Mouse (Mus musculus): Measurements from ENCODE around the gene Rab1b. TPM values are rescaled to one million over a fixed set of nuclear protein-coding genes. Genes with fewer than 3 reads are reported as not detected.

Gene Rab1b
- total and polyA plus RNA-seq, 3 experiments = 47.6 to 195 (median 90.4) TPM

GRCm38 (mm10) chr19:5053909-5054308 is 53.0 kb downstream of the Rab1b start:
- Histone ChIP-seq H3K27me3 (ENCODE audit: insufficient read depth, low read length) (peaks cover 20% of the 10 kb centered on the region), H3K4me1 (ENCODE audit: insufficient read depth, low read depth, low read length) (peaks cover 22% of the 10 kb centered on the region), H3K4me3 (ENCODE audit: low read depth, low read length) (no peak overlapping the region), H3K36me3 (replicated peaks) (peaks cover 36% of the 10 kb centered on the region), H3K9me3 (replicated peaks) (no peaks in the 10 kb centered on the region)
- TF ChIP-seq GATA1 (IDR thresholded peaks at IDR 0.05; ENCODE audit: borderline replicate concordance, low read length) = no peak
- peak; percentile 97 for TF ChIP-seq CTCF (IDR thresholded peaks at IDR 0.05; ENCODE audit: low read depth, low read length)
- TF ChIP-seq POLR2AphosphoS5 (IDR thresholded peaks at IDR 0.05; ENCODE audit: insufficient replicate concordance, low read depth, low read length) = no peak
- TF ChIP-seq TAL1 (conservative IDR thresholded peaks at IDR 0.05; ENCODE audit: low read depth, low read length) = no peak
- no peak for TF ChIP-seq GATA2 (IDR thresholded peaks at IDR 0.05; ENCODE audit: borderline replicate concordance, low read depth, low read length)
- peak; percentile 70 for DNase-seq (ENCODE audit: low spot score)
- ATAC-seq (ENCODE audit: extremely low read depth, insufficient number of reproducible peaks, low FRiP score, poor library complexity, severe bottlenecking) = no peak

DNA sequence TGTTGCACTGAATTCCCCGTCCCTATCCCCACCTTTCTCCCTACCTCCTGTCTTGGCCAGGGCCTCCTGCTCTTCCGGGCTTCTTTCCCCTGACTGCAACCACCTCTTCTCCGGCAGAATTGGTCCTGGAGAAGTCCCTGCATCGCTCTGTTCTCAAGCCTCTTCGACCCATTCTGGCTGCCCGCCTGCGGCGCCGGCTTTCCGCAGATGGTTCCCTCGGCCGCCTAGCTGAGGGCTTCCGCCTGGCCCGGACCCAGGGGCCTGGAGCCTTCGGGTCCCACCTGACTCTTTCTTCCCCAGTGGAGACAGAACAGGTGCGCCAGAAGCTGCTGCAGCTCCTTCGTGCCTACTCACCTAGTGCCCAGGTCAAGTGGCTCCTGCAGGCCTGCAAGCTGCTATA is 54.0 kb downstream of the Rab1b start:
- H3K27me3 ChIP-seq (ENCODE audit: insufficient read depth, low read length) = peaks cover 16% of the 10 kb centered on the region
- DNase-seq (ENCODE audit: low spot score) (no peak), ATAC-seq (ENCODE audit: extremely low read depth, insufficient number of reproducible peaks, low FRiP score, poor library complexity, severe bottlenecking) (no peak)
- TF ChIP-seq POLR2AphosphoS5 (IDR thresholded peaks at IDR 0.05; ENCODE audit: insufficient replicate concordance, low read depth, low read length) (no peak), TAL1 (conservative IDR thresholded peaks at IDR 0.05; ENCODE audit: low read depth, low read length) (no peak), GATA2 (IDR thresholded peaks at IDR 0.05; ENCODE audit: borderline replicate concordance, low read depth, low read length) (no peak), CTCF (IDR thresholded peaks at IDR 0.05; ENCODE audit: low read depth, low read length) (no peak), GATA1 (IDR thresholded peaks at IDR 0.05; ENCODE audit: borderline replicate concordance, low read length) (no peak)
- peaks cover 47% of the 10 kb centered on the region for H3K36me3 ChIP-seq (replicated peaks)
- no peaks in the 10 kb centered on the region for H3K9me3 ChIP-seq (replicated peaks)
- H3K4me3 ChIP-seq (ENCODE audit: low read depth, low read length) = no peak overlapping the region
- peaks cover 11% of the 10 kb centered on the region for H3K4me1 ChIP-seq (ENCODE audit: insufficient read depth, low read depth, low read length)

DNA sequence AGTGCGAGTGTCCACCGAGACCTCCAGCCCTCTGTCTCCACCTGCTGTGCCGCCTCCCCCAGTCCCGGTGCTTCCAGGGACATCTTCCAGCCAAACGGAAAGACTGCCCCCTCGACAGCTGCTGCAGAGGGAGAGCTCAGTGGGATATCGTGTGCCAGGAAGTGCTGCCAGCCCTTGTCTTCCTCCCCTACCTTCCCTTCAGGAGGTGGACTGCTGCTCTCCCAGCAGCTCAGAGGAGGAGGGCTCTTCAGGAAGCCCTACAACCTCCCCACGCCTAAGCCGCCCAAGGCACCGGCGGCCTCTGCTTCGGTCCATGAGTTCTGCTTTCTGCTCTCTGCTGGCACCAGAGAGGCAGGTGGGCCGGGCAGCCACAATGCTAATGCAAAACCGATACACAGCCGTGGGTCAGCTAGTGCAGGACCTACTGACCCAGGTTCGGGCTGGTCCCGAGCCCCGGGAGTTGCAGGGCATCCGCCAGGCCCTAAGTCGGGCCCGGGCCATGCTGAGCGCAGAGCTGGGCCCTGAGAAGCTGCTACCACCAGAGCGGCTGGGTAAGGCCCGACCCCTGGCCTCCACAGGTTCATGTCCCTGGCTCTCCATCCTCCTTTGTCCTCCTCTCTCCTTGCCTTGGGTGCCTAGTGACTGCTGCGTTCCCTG is 54.6 kb downstream of the Rab1b start:
- DNase-seq (ENCODE audit: low spot score) (no peak), ATAC-seq (ENCODE audit: extremely low read depth, insufficient number of reproducible peaks, low FRiP score, poor library complexity, severe bottlenecking) (no peak)
- H3K9me3 ChIP-seq (replicated peaks) = no peaks in the 10 kb centered on the region
- H3K27me3 ChIP-seq (ENCODE audit: insufficient read depth, low read length) = peaks cover 13% of the 10 kb centered on the region
- peaks cover 11% of the 10 kb centered on the region for H3K4me1 ChIP-seq (ENCODE audit: insufficient read depth, low read depth, low read length)
- TF ChIP-seq CTCF (IDR thresholded peaks at IDR 0.05; ENCODE audit: low read depth, low read length) (no peak), POLR2AphosphoS5 (IDR thresholded peaks at IDR 0.05; ENCODE audit: insufficient replicate concordance, low read depth, low read length) (no peak), GATA2 (IDR thresholded peaks at IDR 0.05; ENCODE audit: borderline replicate concordance, low read depth, low read length) (no peak), GATA1 (IDR thresholded peaks at IDR 0.05; ENCODE audit: borderline replicate concordance, low read length) (no peak), TAL1 (conservative IDR thresholded peaks at IDR 0.05; ENCODE audit: low read depth, low read length) (no peak)
- H3K36me3 ChIP-seq (replicated peaks) = peaks cover 53% of the 10 kb centered on the region
- H3K4me3 ChIP-seq (ENCODE audit: low read depth, low read length) = no peak overlapping the region

- DNase-seq (ENCODE audit: low spot score) (no peak), ATAC-seq (ENCODE audit: extremely low read depth, insufficient number of reproducible peaks, low FRiP score, poor library complexity, severe bottlenecking) (no peak)
- Histone ChIP-seq H3K27me3 (ENCODE audit: insufficient read depth, low read length) (peaks cover 13% of the 10 kb centered on the region), H3K4me3 (ENCODE audit: low read depth, low read length) (no peak overlapping the region), H3K9me3 (replicated peaks) (no peaks in the 10 kb centered on the region), H3K4me1 (ENCODE audit: insufficient read depth, low read depth, low read length) (peaks cover 8% of the 10 kb centered on the region), H3K36me3 (replicated peaks) (peaks cover 60% of the 10 kb centered on the region)
- TF ChIP-seq CTCF (IDR thresholded peaks at IDR 0.05; ENCODE audit: low read depth, low read length) (no peak), GATA1 (IDR thresholded peaks at IDR 0.05; ENCODE audit: borderline replicate concordance, low read length) (no peak), GATA2 (IDR thresholded peaks at IDR 0.05; ENCODE audit: borderline replicate concordance, low read depth, low read length) (no peak), TAL1 (conservative IDR thresholded peaks at IDR 0.05; ENCODE audit: low read depth, low read length) (no peak), POLR2AphosphoS5 (IDR thresholded peaks at IDR 0.05; ENCODE audit: insufficient replicate concordance, low read depth, low read length) (no peak)
Observed at GRCm38 (mm10) chr19:5051515-5051914, 55.4 kb downstream of the Rab1b start.

- Histone ChIP-seq H3K4me3 (ENCODE audit: low read depth, low read length) (no peak overlapping the region), H3K9me3 (replicated peaks) (no peaks in the 10 kb centered on the region)
Observed at GRCm38 (mm10) chr19:5051031-5051430, 55.8 kb downstream of the Rab1b start.

DNA sequence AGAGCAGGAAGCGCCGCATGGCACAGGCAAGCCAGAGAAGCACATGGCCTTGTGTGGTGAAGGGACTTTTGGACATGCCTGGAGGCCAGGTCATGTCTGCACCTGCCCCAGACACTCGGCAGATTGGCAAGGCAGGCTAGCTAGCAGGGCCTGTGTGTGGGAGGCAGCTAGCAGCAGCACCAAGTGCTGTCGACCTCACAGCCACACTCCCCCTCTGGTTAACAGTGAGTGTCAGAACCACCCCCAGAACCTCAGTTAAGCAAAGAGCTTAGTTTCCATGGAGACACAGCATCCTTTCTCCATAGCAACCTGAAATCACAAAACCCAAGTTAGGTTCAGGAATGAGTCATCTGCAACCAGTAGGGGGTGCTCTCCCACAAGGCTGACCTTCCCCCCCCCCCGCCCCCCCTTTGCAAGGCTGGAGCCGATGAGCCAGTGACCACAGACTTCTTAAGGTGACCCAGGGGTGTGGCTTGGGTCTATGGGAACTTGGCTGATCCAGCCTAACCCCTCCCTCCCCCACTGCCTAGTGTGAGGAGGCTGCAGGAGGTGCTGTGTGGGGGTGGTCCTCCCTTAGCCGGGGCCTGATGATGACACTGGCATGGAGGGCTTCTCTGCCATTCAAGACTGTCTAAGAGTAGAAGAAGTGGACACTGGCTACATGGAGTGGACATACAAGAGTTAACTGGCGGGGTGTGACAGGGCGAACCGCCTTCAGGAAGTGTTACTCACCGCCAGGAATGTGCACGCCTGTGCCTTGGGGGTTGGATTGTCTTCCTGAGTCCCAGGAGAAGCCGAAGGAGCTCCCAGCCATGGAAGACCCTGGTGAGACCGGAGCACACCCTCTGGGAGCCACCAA is 56.6 kb downstream of the Rab1b start, which contains the start of gene Rin1:
Gene Rin1, plus strand, starts transcription at position 435 of the 859 bp plus-strand sequence.
- peaks cover 9% of the 10 kb centered on the region for H3K27me3 ChIP-seq (ENCODE audit: insufficient read depth, low read length)
- ATAC-seq (ENCODE audit: extremely low read depth, insufficient number of reproducible peaks, low FRiP score, poor library complexity, severe bottlenecking) (no peak), DNase-seq (ENCODE audit: low spot score) (no peak)
- H3K9me3 ChIP-seq (replicated peaks) = no peaks in the 10 kb centered on the region
- TF ChIP-seq GATA1 (IDR thresholded peaks at IDR 0.05; ENCODE audit: borderline replicate concordance, low read length) = no peak
- TF ChIP-seq TAL1 (conservative IDR thresholded peaks at IDR 0.05; ENCODE audit: low read depth, low read length) = no peak
- no peak for TF ChIP-seq GATA2 (IDR thresholded peaks at IDR 0.05; ENCODE audit: borderline replicate concordance, low read depth, low read length)
- no peak for TF ChIP-seq POLR2AphosphoS5 (IDR thresholded peaks at IDR 0.05; ENCODE audit: insufficient replicate concordance, low read depth, low read length)
- no peak; the same call in 1 of the 2 replicates for TF ChIP-seq CTCF (IDR thresholded peaks at IDR 0.05; ENCODE audit: low read depth, low read length)
- peaks cover 73% of the 10 kb centered on the region for H3K36me3 ChIP-seq (replicated peaks)
- H3K4me3 ChIP-seq (ENCODE audit: low read depth, low read length) = no peak within 1 kb of the TSS
- peaks cover 6% of the 10 kb centered on the region for H3K4me1 ChIP-seq (ENCODE audit: insufficient read depth, low read depth, low read length)

More at GRCm38 (mm10) chr19:5051031-5051430, 55.8 kb downstream of the Rab1b start:
- TF ChIP-seq TAL1 (conservative IDR thresholded peaks at IDR 0.05; ENCODE audit: low read depth, low read length) = no peak
- TF ChIP-seq POLR2AphosphoS5 (IDR thresholded peaks at IDR 0.05; ENCODE audit: insufficient replicate concordance, low read depth, low read length) = no peak
- no peak for TF ChIP-seq CTCF (IDR thresholded peaks at IDR 0.05; ENCODE audit: low read depth, low read length)
- TF ChIP-seq GATA1 (IDR thresholded peaks at IDR 0.05; ENCODE audit: borderline replicate concordance, low read length) = no peak
- TF ChIP-seq GATA2 (IDR thresholded peaks at IDR 0.05; ENCODE audit: borderline replicate concordance, low read depth, low read length) = no peak
- peaks cover 65% of the 10 kb centered on the region for H3K36me3 ChIP-seq (replicated peaks)
- peaks cover 13% of the 10 kb centered on the region for H3K27me3 ChIP-seq (ENCODE audit: insufficient read depth, low read length)
- peaks cover 6% of the 10 kb centered on the region for H3K4me1 ChIP-seq (ENCODE audit: insufficient read depth, low read depth, low read length)
- ATAC-seq (ENCODE audit: extremely low read depth, insufficient number of reproducible peaks, low FRiP score, poor library complexity, severe bottlenecking) = no peak
- no peak for DNase-seq (ENCODE audit: low spot score)

Measured in G1E (cell line).